Mouse (Mus musculus) G1E (cell line): ENCODE data around the gene BC053393.

Source experiments
- CTCF ChIP-seq: IDR thresholded peaks from 2 replicates; pipeline ENCODE4 v1.5.1; 2012; ENCODE audit warnings: low read depth, low read length, inconsistent platforms, mixed read lengths
- POLR2AphosphoS5 ChIP-seq: IDR thresholded peaks from 2 replicates; pipeline ENCODE4 v1.6.1; 2012; ENCODE audit warnings: low read depth, low read length, inconsistent platforms; ENCODE audit not compliant: insufficient replicate concordance
- TAL1 ChIP-seq: conservative IDR thresholded peaks from 2 replicates; pipeline ENCODE4 v1.6.1; 2012; ENCODE audit warnings: low read depth, low read length, inconsistent platforms, mixed read lengths

DNA sequence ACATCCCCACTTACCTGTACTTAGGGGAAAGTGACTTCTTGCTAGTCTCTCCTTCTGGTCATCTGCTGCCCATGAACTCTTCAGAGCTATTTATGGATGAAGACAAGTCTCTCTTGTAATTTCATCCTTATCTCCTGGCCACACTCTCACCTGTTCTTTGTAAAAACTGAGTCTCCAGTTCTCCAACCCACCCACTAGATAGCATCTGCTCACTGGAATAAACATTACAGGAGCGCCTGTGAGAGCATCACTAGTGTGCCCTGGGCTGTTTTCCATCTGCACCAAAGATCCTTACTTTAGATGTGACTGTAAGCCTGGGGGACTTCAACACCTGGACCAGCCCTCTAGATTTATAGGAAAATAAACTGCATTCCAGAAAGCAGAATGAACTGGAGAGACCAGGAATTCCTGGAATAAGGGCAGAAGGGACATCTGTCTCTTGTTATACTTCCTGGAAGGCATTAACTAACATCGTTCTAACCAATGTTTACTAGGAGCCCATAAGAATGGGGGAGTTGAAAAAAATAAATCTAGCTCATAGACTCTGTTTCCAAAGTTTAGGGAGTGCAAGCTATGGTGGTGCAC lies 58.0 kb downstream of the BC053393 start, which contains the start of gene Dppa1:
- no peak for TF ChIP-seq CTCF
- no peak for TF ChIP-seq TAL1
- TF ChIP-seq POLR2AphosphoS5 = no peak
